Mouse (Mus musculus): ENCODE measurements around the gene Rad51b. TPM values are rescaled to one million over a fixed set of nuclear protein-coding genes. Genes with fewer than 3 reads are reported as not detected.

Gene Rad51b
- polyA plus RNA-seq, 1 experiment from 2014 or later, result 0.87 TPM

- Histone ChIP-seq H3K4me3 (ENCODE audit: low read depth, low read length) (no peak overlapping the region), H3K27me3 (ENCODE audit: control insufficient read depth, insufficient read depth, low read length) (no peaks in the 10 kb centered on the region), H3K4me2 (ENCODE audit: low read depth, low read length) (peak overlapping the region; percentile 17), H3K27ac (ENCODE audit: low read depth, low read length) (peak overlapping the region; percentile 75), H3K4me1 (ENCODE audit: control insufficient read depth, insufficient read depth, low read length) (peaks cover 38% of the 10 kb centered on the region), H3K9ac (replicated peaks; ENCODE audit: low read depth, low read length) (no peak overlapping the region), H3K9me3 (ENCODE audit: control insufficient read depth, low read length) (no peaks in the 10 kb centered on the region), H3K36me3 (ENCODE audit: control insufficient read depth, insufficient read depth, low read length) (no peaks in the 10 kb centered on the region)
- WGBS, result 10% methylated on average over 10 of the region's 10 CpGs
- peak; percentile 83 for ATAC-seq (ENCODE audit: low read depth)
Observed at GRCm38 (mm10) chr12:79750253-79751125, 453.4 kb downstream of the Rad51b start.

- Histone ChIP-seq H3K36me3 (ENCODE audit: control insufficient read depth, insufficient read depth, low read length) (no peaks in the 10 kb centered on the region), H3K27ac (ENCODE audit: low read depth, low read length) (peak overlapping the region; percentile 22; the same call in 1 of the 2 replicates), H3K4me1 (ENCODE audit: control insufficient read depth, insufficient read depth, low read length) (peaks cover 35% of the 10 kb centered on the region), H3K4me2 (ENCODE audit: low read depth, low read length) (no peak overlapping the region), H3K27me3 (ENCODE audit: control insufficient read depth, insufficient read depth, low read length) (no peaks in the 10 kb centered on the region), H3K9me3 (ENCODE audit: control insufficient read depth, low read length) (no peaks in the 10 kb centered on the region), H3K4me3 (ENCODE audit: low read depth, low read length) (no peak overlapping the region), H3K9ac (replicated peaks; ENCODE audit: low read depth, low read length) (0 out of 2 replicates have a peak overlapping the region, but pooled peaks have one; percentile 7)
- 8% methylated on average over 8 of the region's 8 CpGs for WGBS
- ATAC-seq (ENCODE audit: low read depth), result peak; percentile 53; the same call in 1 of the 2 replicates
Observed at GRCm38 (mm10) chr12:79751781-79752180, 454.7 kb downstream of the Rad51b start.

GRCm38 (mm10) chr12:79752189-79752588, 455.1 kb downstream of the Rad51b start:
- Histone ChIP-seq H3K9me3 (ENCODE audit: control insufficient read depth, low read length) (no peaks in the 10 kb centered on the region), H3K27ac (ENCODE audit: low read depth, low read length) (no peak overlapping the region; the same call in 1 of the 2 replicates), H3K27me3 (ENCODE audit: control insufficient read depth, insufficient read depth, low read length) (no peaks in the 10 kb centered on the region), H3K4me3 (ENCODE audit: low read depth, low read length) (no peak overlapping the region), H3K9ac (replicated peaks; ENCODE audit: low read depth, low read length) (no peak overlapping the region), H3K4me2 (ENCODE audit: low read depth, low read length) (no peak overlapping the region), H3K36me3 (ENCODE audit: control insufficient read depth, insufficient read depth, low read length) (no peaks in the 10 kb centered on the region), H3K4me1 (ENCODE audit: control insufficient read depth, insufficient read depth, low read length) (peaks cover 35% of the 10 kb centered on the region)
- WGBS, result 18% methylated on average over 5 of the region's 5 CpGs
- ATAC-seq (ENCODE audit: low read depth), result no peak

GRCm38 (mm10) chr12:79755617-79756016, 458.5 kb downstream of the Rad51b start:
- ATAC-seq (ENCODE audit: low read depth), result no peak; the same call in 1 of the 2 replicates
- Histone ChIP-seq H3K4me3 (ENCODE audit: low read depth, low read length) (no peak overlapping the region), H3K9me3 (ENCODE audit: control insufficient read depth, low read length) (no peaks in the 10 kb centered on the region), H3K36me3 (ENCODE audit: control insufficient read depth, insufficient read depth, low read length) (no peaks in the 10 kb centered on the region), H3K9ac (replicated peaks; ENCODE audit: low read depth, low read length) (no peak overlapping the region), H3K27ac (ENCODE audit: low read depth, low read length) (no peak overlapping the region; the same call in 1 of the 2 replicates), H3K4me1 (ENCODE audit: control insufficient read depth, insufficient read depth, low read length) (peaks cover 18% of the 10 kb centered on the region), H3K4me2 (ENCODE audit: low read depth, low read length) (no peak overlapping the region), H3K27me3 (ENCODE audit: control insufficient read depth, insufficient read depth, low read length) (no peaks in the 10 kb centered on the region)
- 44% methylated on average over 4 of the region's 4 CpGs for WGBS

GRCm38 (mm10) chr12:79756352-79756751, 459.3 kb downstream of the Rad51b start:
- no peak overlapping the region for H3K4me3 ChIP-seq (ENCODE audit: low read depth, low read length)
- no peaks in the 10 kb centered on the region for H3K36me3 ChIP-seq (ENCODE audit: control insufficient read depth, insufficient read depth, low read length)
- H3K4me1 ChIP-seq (ENCODE audit: control insufficient read depth, insufficient read depth, low read length), result peaks cover 12% of the 10 kb centered on the region
- WGBS, result 61% methylated on average over 5 of the region's 5 CpGs
- no peak overlapping the region for H3K4me2 ChIP-seq (ENCODE audit: low read depth, low read length)
- H3K9ac ChIP-seq (replicated peaks; ENCODE audit: low read depth, low read length), result no peak overlapping the region
- no peaks in the 10 kb centered on the region for H3K27me3 ChIP-seq (ENCODE audit: control insufficient read depth, insufficient read depth, low read length)
- no peaks in the 10 kb centered on the region for H3K9me3 ChIP-seq (ENCODE audit: control insufficient read depth, low read length)
- ATAC-seq (ENCODE audit: low read depth), result no peak
- no peak overlapping the region for H3K27ac ChIP-seq (ENCODE audit: low read depth, low read length)

GRCm38 (mm10) chr12:79757775-79758174, 460.7 kb downstream of the Rad51b start:
- Histone ChIP-seq H3K4me2 (ENCODE audit: low read depth, low read length) (no peak overlapping the region), H3K36me3 (ENCODE audit: control insufficient read depth, insufficient read depth, low read length) (no peaks in the 10 kb centered on the region), H3K9ac (replicated peaks; ENCODE audit: low read depth, low read length) (no peak overlapping the region), H3K4me3 (ENCODE audit: low read depth, low read length) (no peak overlapping the region), H3K4me1 (ENCODE audit: control insufficient read depth, insufficient read depth, low read length) (no peaks in the 10 kb centered on the region; the same call in 1 of the 2 replicates), H3K9me3 (ENCODE audit: control insufficient read depth, low read length) (no peaks in the 10 kb centered on the region), H3K27me3 (ENCODE audit: control insufficient read depth, insufficient read depth, low read length) (no peaks in the 10 kb centered on the region), H3K27ac (ENCODE audit: low read depth, low read length) (no peak overlapping the region)
- 80% methylated on average over 4 of the region's 4 CpGs for WGBS
- ATAC-seq (ENCODE audit: low read depth), result no peak

DNA sequence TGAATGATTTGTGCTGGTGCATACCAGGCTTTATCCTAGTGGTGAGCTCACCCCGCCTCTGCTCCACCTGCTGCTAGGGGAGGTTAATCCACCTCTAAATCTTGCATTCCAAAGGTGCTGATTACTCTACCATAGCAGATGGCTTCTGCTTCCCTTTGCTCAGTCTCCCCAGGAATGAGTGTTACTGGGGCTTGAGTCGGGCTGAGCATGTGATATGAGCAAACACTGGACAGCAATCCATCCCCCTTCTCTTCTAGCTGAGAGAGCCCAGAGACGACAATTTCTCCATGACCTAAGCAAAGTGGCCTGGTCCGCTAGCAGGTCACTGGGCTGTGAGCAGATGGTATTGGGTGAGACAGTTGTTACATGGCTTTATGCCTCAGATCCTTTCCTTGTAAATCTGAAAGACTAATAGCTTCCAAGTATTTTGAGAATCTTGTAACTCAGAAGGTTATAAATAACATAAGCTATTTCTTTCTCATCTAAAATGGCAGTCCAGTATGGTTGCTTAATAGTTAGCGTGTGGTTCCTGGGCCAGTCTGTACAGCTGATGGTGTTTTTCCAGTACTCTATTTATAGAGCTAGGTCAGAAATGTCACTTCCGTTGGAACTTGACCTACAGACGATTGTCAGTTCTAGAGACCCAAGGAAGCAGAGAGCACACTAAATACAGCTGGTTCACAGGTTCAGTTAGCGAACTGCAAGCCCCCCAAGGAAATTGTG, 462.3 kb downstream of the Rad51b start:
- Histone ChIP-seq H3K27me3 (ENCODE audit: control insufficient read depth, insufficient read depth, low read length) (no peaks in the 10 kb centered on the region), H3K36me3 (ENCODE audit: control insufficient read depth, insufficient read depth, low read length) (no peaks in the 10 kb centered on the region), H3K9me3 (ENCODE audit: control insufficient read depth, low read length) (no peaks in the 10 kb centered on the region), H3K9ac (replicated peaks; ENCODE audit: low read depth, low read length) (no peak overlapping the region), H3K4me3 (ENCODE audit: low read depth, low read length) (no peak overlapping the region), H3K27ac (ENCODE audit: low read depth, low read length) (no peak overlapping the region), H3K4me1 (ENCODE audit: control insufficient read depth, insufficient read depth, low read length) (no peaks in the 10 kb centered on the region), H3K4me2 (ENCODE audit: low read depth, low read length) (no peak overlapping the region)
- WGBS, result 73% methylated on average over 8 of the region's 8 CpGs
- ATAC-seq (ENCODE audit: low read depth), result no peak

- Histone ChIP-seq H3K4me1 (ENCODE audit: control insufficient read depth, insufficient read depth, low read length) (no peaks in the 10 kb centered on the region), H3K9ac (replicated peaks; ENCODE audit: low read depth, low read length) (no peak overlapping the region), H3K4me2 (ENCODE audit: low read depth, low read length) (no peak overlapping the region), H3K36me3 (ENCODE audit: control insufficient read depth, insufficient read depth, low read length) (no peaks in the 10 kb centered on the region), H3K9me3 (ENCODE audit: control insufficient read depth, low read length) (no peaks in the 10 kb centered on the region), H3K27ac (ENCODE audit: low read depth, low read length) (no peak overlapping the region), H3K27me3 (ENCODE audit: control insufficient read depth, insufficient read depth, low read length) (no peaks in the 10 kb centered on the region), H3K4me3 (ENCODE audit: low read depth, low read length) (no peak overlapping the region)
- ATAC-seq (ENCODE audit: low read depth), result no peak
- WGBS, result 87% methylated on average over 2 of the region's 2 CpGs
Observed at GRCm38 (mm10) chr12:79761217-79761616, 464.1 kb downstream of the Rad51b start.

- 83% methylated on average over 2 of the region's 2 CpGs for WGBS
- no peaks in the 10 kb centered on the region for H3K27me3 ChIP-seq (ENCODE audit: control insufficient read depth, insufficient read depth, low read length)
- H3K9ac ChIP-seq (replicated peaks; ENCODE audit: low read depth, low read length), result no peak overlapping the region
- H3K36me3 ChIP-seq (ENCODE audit: control insufficient read depth, insufficient read depth, low read length), result no peaks in the 10 kb centered on the region
- no peak for ATAC-seq (ENCODE audit: low read depth)
- no peaks in the 10 kb centered on the region for H3K9me3 ChIP-seq (ENCODE audit: control insufficient read depth, low read length)
- no peak overlapping the region for H3K4me2 ChIP-seq (ENCODE audit: low read depth, low read length)
- H3K4me3 ChIP-seq (ENCODE audit: low read depth, low read length), result no peak overlapping the region
- H3K27ac ChIP-seq (ENCODE audit: low read depth, low read length), result no peak overlapping the region
- H3K4me1 ChIP-seq (ENCODE audit: control insufficient read depth, insufficient read depth, low read length), result no peaks in the 10 kb centered on the region
Observed at GRCm38 (mm10) chr12:79762087-79762486, 465.0 kb downstream of the Rad51b start.

All from neural tube, embryonic 14.5 days (tissue).